Mouse (Mus musculus) heart, embryonic 13.5 days (tissue): ENCODE results near the gene Ppp1r9b. TPM values are rescaled to one million over a fixed set of nuclear protein-coding genes. Genes with fewer than 3 reads are reported as not detected.

Source experiments
- ATAC-seq: fragments of 200-750 bp; cut with Nextera tagmentation; 2 replicates; pipeline ENCODE4 v1.8.0; 2017; ENCODE audit warnings: moderate TSS enrichment; ENCODE audit not compliant: insufficient number of reproducible peaks, low FRiP score, low TSS enrichment; ENCODE audit errors: extremely low read depth
- H3K27ac ChIP-seq: fragments of 300-500 bp; sonication (generic); replicated peaks from 2 replicates; pipeline ENCODE4 v1.5.1; 2015; ENCODE audit warnings: moderate library complexity, mild to moderate bottlenecking, inconsistent platforms
- H3K27me3 ChIP-seq: fragments of 300-500 bp; sonication (generic); replicated peaks from 2 replicates; pipeline ENCODE4 v1.6.1; 2015; ENCODE audit warnings: mild to moderate bottlenecking, inconsistent platforms
- H3K36me3 ChIP-seq: fragments of 300-500 bp; sonication (generic); 2 replicates; pipeline ENCODE4 v1.6.1; 2015; ENCODE audit warnings: mild to moderate bottlenecking, inconsistent platforms
- H3K4me1 ChIP-seq: fragments of 300-500 bp; sonication (generic); 2 replicates; pipeline ENCODE4 v1.6.1; 2015; ENCODE audit warnings: inconsistent platforms
- H3K4me2 ChIP-seq: fragments of 300-500 bp; sonication (generic); 2 replicates; pipeline ENCODE4 v1.6.1; 2015; ENCODE audit warnings: inconsistent platforms, mild to moderate bottlenecking, moderate library complexity
- H3K4me3 ChIP-seq: fragments of 300-500 bp; sonication (generic); 2 replicates; pipeline ENCODE4 v1.5.1; 2015; ENCODE audit warnings: moderate library complexity, mild to moderate bottlenecking, inconsistent platforms
- H3K9ac ChIP-seq: fragments of 300-500 bp; sonication (generic); 2 replicates; pipeline ENCODE4 v1.6.1; 2015; ENCODE audit warnings: inconsistent platforms, mild to moderate bottlenecking, moderate library complexity
- H3K9me3 ChIP-seq: fragments of 300-500 bp; sonication (generic); 2 replicates; pipeline ENCODE4 v1.6.1; 2016; ENCODE audit warnings: inconsistent platforms
- WGBS: fragments of 180-500 bp; shearing (Covaris S2); methylation state at CpG from one replicate; pipeline ENCODE4 v1.1.7; 2015; ENCODE audit warnings: mixed read lengths; 5-methylcytosine and 5-hydroxymethylcytosine counted together
- polyA plus RNA-seq: library from polyadenylated mRNA; unstranded; fragments of >200 nt; fragmentation: Nextera tagmentation; extraction: Ambion mirVana; gene quantifications from 2 replicates; pipeline ENCODE4 v1.2.1, GENCODE M21; 2015

Ppp1r9b gene
- polyA plus RNA-seq, 1 experiment from 2014 or later = 6.8 TPM

GRCm38 (mm10) chr11:95024439-95025184, 33.8 kb downstream of the Ppp1r9b start:
- peaks cover 19% of the 10 kb centered on the region for H3K27me3 ChIP-seq
- peaks cover 98% of the 10 kb centered on the region for H3K36me3 ChIP-seq
- 71% methylated on average over 29 of the region's 29 CpGs for WGBS
- H3K27ac ChIP-seq = no peak overlapping the region
- no peak for ATAC-seq
- no peaks in the 10 kb centered on the region for H3K9me3 ChIP-seq
- H3K4me1 ChIP-seq = peaks cover 5% of the 10 kb centered on the region; the same call in 1 of the 2 replicates
- no peak overlapping the region for H3K4me2 ChIP-seq
- no peak overlapping the region for H3K4me3 ChIP-seq
- 0 out of 2 replicates have a peak overlapping the region, but pooled peaks have one; percentile 9 for H3K9ac ChIP-seq

- Histone ChIP-seq H3K36me3 (peaks cover 94% of the 10 kb centered on the region), H3K27ac (no peak overlapping the region), H3K9me3 (no peaks in the 10 kb centered on the region), H3K27me3 (peaks cover 11% of the 10 kb centered on the region), H3K9ac (no peak overlapping the region), H3K4me2 (no peak overlapping the region), H3K4me1 (peaks cover 5% of the 10 kb centered on the region; the same call in 1 of the 2 replicates), H3K4me3 (no peak overlapping the region)
- ATAC-seq = no peak
- 81% methylated on average over 11 of the region's 11 CpGs for WGBS
Measured at GRCm38 (mm10) chr11:95025227-95026012, 34.6 kb downstream of the Ppp1r9b start.

- WGBS = 73% methylated on average over 6 of the region's 6 CpGs
- Histone ChIP-seq H3K27me3 (peaks cover 4% of the 10 kb centered on the region; the same call in 1 of the 2 replicates), H3K27ac (no peak overlapping the region), H3K4me3 (no peak overlapping the region), H3K4me2 (no peak overlapping the region), H3K4me1 (peaks cover 5% of the 10 kb centered on the region; the same call in 1 of the 2 replicates), H3K9me3 (no peaks in the 10 kb centered on the region), H3K9ac (no peak overlapping the region), H3K36me3 (peaks cover 93% of the 10 kb centered on the region)
- ATAC-seq = no peak
Measured at GRCm38 (mm10) chr11:95026090-95026542, 35.3 kb downstream of the Ppp1r9b start.

GRCm38 (mm10) chr11:95026849-95027248, 36.0 kb downstream of the Ppp1r9b start:
- peaks cover 5% of the 10 kb centered on the region; the same call in 1 of the 2 replicates for H3K4me1 ChIP-seq
- H3K9ac ChIP-seq = no peak overlapping the region
- no peak overlapping the region for H3K4me2 ChIP-seq
- WGBS = 82% methylated on average over 6 of the region's 6 CpGs
- no peaks in the 10 kb centered on the region for H3K9me3 ChIP-seq
- peaks cover 93% of the 10 kb centered on the region for H3K36me3 ChIP-seq
- no peak for ATAC-seq
- 0 out of 2 replicates have a peak, but pooled peaks cover 3% of the 10 kb centered on the region for H3K27me3 ChIP-seq
- no peak overlapping the region for H3K27ac ChIP-seq
- H3K4me3 ChIP-seq = no peak overlapping the region

- H3K27me3 ChIP-seq = 0 out of 2 replicates have a peak, but pooled peaks cover 3% of the 10 kb centered on the region
- no peak overlapping the region for H3K27ac ChIP-seq
- no peak overlapping the region for H3K4me3 ChIP-seq
- peaks cover 5% of the 10 kb centered on the region; the same call in 1 of the 2 replicates for H3K4me1 ChIP-seq
- WGBS = 41% methylated on average over 13 of the region's 13 CpGs
- peak overlapping the region; percentile 40; the same call in 1 of the 2 replicates for H3K9ac ChIP-seq
- no peak overlapping the region for H3K4me2 ChIP-seq
- no peak for ATAC-seq
- peaks cover 86% of the 10 kb centered on the region for H3K36me3 ChIP-seq
- no peaks in the 10 kb centered on the region for H3K9me3 ChIP-seq
Measured at GRCm38 (mm10) chr11:95027850-95028470, 37.1 kb downstream of the Ppp1r9b start.

- no peak for ATAC-seq
- 0 out of 2 replicates have a peak overlapping the region, but pooled peaks have one; percentile 12 for H3K9ac ChIP-seq
- peaks cover 22% of the 10 kb centered on the region for H3K27me3 ChIP-seq
- peaks cover 74% of the 10 kb centered on the region for H3K36me3 ChIP-seq
- WGBS = 32% methylated on average over 6 of the region's 6 CpGs
- H3K4me3 ChIP-seq = no peak overlapping the region
- no peaks in the 10 kb centered on the region for H3K9me3 ChIP-seq
- peaks cover 20% of the 10 kb centered on the region for H3K4me1 ChIP-seq
- peak overlapping the region; percentile 33 for H3K4me2 ChIP-seq
- no peak overlapping the region for H3K27ac ChIP-seq
Measured at GRCm38 (mm10) chr11:95032945-95033344, 42.1 kb downstream of the Ppp1r9b start.

GRCm38 (mm10) chr11:95033617-95034016, 42.8 kb downstream of the Ppp1r9b start:
- H3K27ac ChIP-seq = no peak overlapping the region

GRCm38 (mm10) chr11:95034902-95035301, 44.1 kb downstream of the Ppp1r9b start:
- Histone ChIP-seq H3K36me3 (peaks cover 70% of the 10 kb centered on the region), H3K9me3 (no peaks in the 10 kb centered on the region), H3K4me1 (peaks cover 24% of the 10 kb centered on the region), H3K27me3 (peaks cover 19% of the 10 kb centered on the region), H3K9ac (peak overlapping the region; percentile 19; the same call in 1 of the 2 replicates), H3K27ac (no peak overlapping the region), H3K4me2 (no peak overlapping the region), H3K4me3 (no peak overlapping the region)
- WGBS = 62% methylated on average over 10 of the region's 10 CpGs
- no peak for ATAC-seq

More at GRCm38 (mm10) chr11:95033617-95034016, 42.8 kb downstream of the Ppp1r9b start:
- ATAC-seq = no peak
- 20% methylated on average over 14 of the region's 14 CpGs for WGBS
- peaks cover 74% of the 10 kb centered on the region for H3K36me3 ChIP-seq
- H3K4me3 ChIP-seq = no peak overlapping the region
- H3K4me1 ChIP-seq = peaks cover 20% of the 10 kb centered on the region
- H3K9me3 ChIP-seq = no peaks in the 10 kb centered on the region
- H3K27me3 ChIP-seq = peaks cover 22% of the 10 kb centered on the region
- peak overlapping the region; percentile 33 for H3K4me2 ChIP-seq
- peak overlapping the region; percentile 12; the same call in 1 of the 2 replicates for H3K9ac ChIP-seq

GRCm38 (mm10) chr11:95036521-95036920, 45.7 kb downstream of the Ppp1r9b start:
- 88% methylated on average over 5 of the region's 5 CpGs for WGBS

GRCm38 (mm10) chr11:95037306-95037705, 46.5 kb downstream of the Ppp1r9b start:
- Histone ChIP-seq H3K4me1 (peaks cover 39% of the 10 kb centered on the region), H3K27ac (no peak overlapping the region), H3K4me3 (no peak overlapping the region), H3K9ac (no peak overlapping the region), H3K4me2 (no peak overlapping the region), H3K27me3 (peaks cover 19% of the 10 kb centered on the region), H3K36me3 (peaks cover 50% of the 10 kb centered on the region), H3K9me3 (no peaks in the 10 kb centered on the region)
- ATAC-seq = no peak
- 57% methylated on average over 6 of the region's 6 CpGs for WGBS

More at GRCm38 (mm10) chr11:95036521-95036920, 45.7 kb downstream of the Ppp1r9b start:
- Histone ChIP-seq H3K9me3 (no peaks in the 10 kb centered on the region), H3K4me1 (peaks cover 33% of the 10 kb centered on the region), H3K27me3 (peaks cover 19% of the 10 kb centered on the region), H3K36me3 (peaks cover 58% of the 10 kb centered on the region), H3K4me3 (no peak overlapping the region), H3K9ac (no peak overlapping the region), H3K4me2 (no peak overlapping the region), H3K27ac (no peak overlapping the region)
- no peak for ATAC-seq
